8 mouse cellular contexts compared by ENCODE assay signal in genomic region chr10:8833816-8834464, GRCm38 (mm10). TPM values are rescaled to one million over a fixed set of nuclear protein-coding genes. Genes with fewer than 3 reads are reported as not detected.
A peak's percentile ranks its signal among the peaks of the same experiment; 100 is the strongest.
DNase-seq lines count a peak whose midpoint lies in the region; ATAC-seq and TF ChIP-seq lines count a peak whose summit lies in the region.

No protein-coding gene starts in this region.

- no peak overlapping the region for H3K4me2 ChIP-seq in hindbrain, postnatal 0 days (ENCODE audit: low read depth, low read length)
- no peak overlapping the region for H3K4me2 ChIP-seq in hindbrain, embryonic 14.5 days (replicated peaks)
- H3K4me2 ChIP-seq in liver, postnatal 0 days (ENCODE audit: low read depth, low read length): no peak overlapping the region
- H3K4me2 ChIP-seq in intestine, embryonic 15.5 days (replicated peaks): no peak overlapping the region

- no peak for DNase-seq in hindbrain, postnatal 0 days (ENCODE audit: low spot score)
- DNase-seq in hindbrain, embryonic 14.5 days (ENCODE audit: low spot score): no peak
- DNase-seq in B cell, adult 2 months: peak; percentile 25 to 40
- no peak for DNase-seq in Patski (ENCODE audit: low read depth, low spot score)
- peak; percentile 39 for DNase-seq in liver, postnatal 0 days
- no peak for DNase-seq in ovary, adult 18-20 months (ENCODE audit: low spot score)
- DNase-seq in ovary, postnatal 10 days (ENCODE audit: low spot score): no peak

- in situ Hi-C loops in Patski (cut with MboI; ENCODE audit: low pct_unique_long_range_greater_than_20kb): no loop called here

- H3K27me3 ChIP-seq in hindbrain, postnatal 0 days (ENCODE audit: insufficient read depth, low read length): no peaks in the 10 kb centered on the region
- H3K27me3 ChIP-seq in hindbrain, embryonic 14.5 days (ENCODE audit: control insufficient read depth, insufficient read depth, low read length): no peaks in the 10 kb centered on the region
- H3K27me3 ChIP-seq in Patski: no peaks in the 10 kb centered on the region
- no peaks in the 10 kb centered on the region for H3K27me3 ChIP-seq in liver, postnatal 0 days (ENCODE audit: insufficient read depth, low read length)
- H3K27me3 ChIP-seq in intestine, embryonic 15.5 days (replicated peaks): no peaks in the 10 kb centered on the region

- no peak for TF ChIP-seq EP300 in liver, postnatal 0 days (IDR thresholded peaks at IDR 0.05; ENCODE audit: low read depth)

- WGBS in hindbrain, postnatal 0 days: 91% methylated on average over 17 of the region's 17 CpGs
- 94% methylated on average over 17 of the region's 17 CpGs for WGBS in hindbrain, embryonic 14.5 days
- 61% methylated on average over 17 of the region's 17 CpGs for WGBS in liver, postnatal 0 days (ENCODE audit: insufficient replicate concordance)
- WGBS in intestine, embryonic 15.5 days: 90% methylated on average over 17 of the region's 17 CpGs

- TF ChIP-seq CTCF in hindbrain, postnatal 0 days (IDR thresholded peaks at IDR 0.05; ENCODE audit: low read depth): peak; percentile 60
- peak; percentile 57 for TF ChIP-seq CTCF in Patski (IDR thresholded peaks at IDR 0.05)
- TF ChIP-seq CTCF in liver, postnatal 0 days (IDR thresholded peaks at IDR 0.05; ENCODE audit: low read depth): peak; percentile 63

- H3K9ac ChIP-seq in hindbrain, postnatal 0 days (replicated peaks; ENCODE audit: low read length): no peak overlapping the region
- no peak overlapping the region for H3K9ac ChIP-seq in hindbrain, embryonic 14.5 days
- no peak overlapping the region for H3K9ac ChIP-seq in liver, postnatal 0 days (replicated peaks)
- no peak overlapping the region for H3K9ac ChIP-seq in intestine, embryonic 15.5 days

- no peak overlapping the region for H3K27ac ChIP-seq in hindbrain, postnatal 0 days
- no peak overlapping the region for H3K27ac ChIP-seq in hindbrain, embryonic 14.5 days
- H3K27ac ChIP-seq in liver, postnatal 0 days (ENCODE audit: low read depth): no peak overlapping the region
- H3K27ac ChIP-seq in intestine, embryonic 15.5 days: no peak overlapping the region

- no peaks in the 10 kb centered on the region for H3K36me3 ChIP-seq in hindbrain, postnatal 0 days (ENCODE audit: insufficient read depth, low read length)
- H3K36me3 ChIP-seq in hindbrain, embryonic 14.5 days (replicated peaks; ENCODE audit: control insufficient read depth, insufficient read depth): no peaks in the 10 kb centered on the region
- H3K36me3 ChIP-seq in liver, postnatal 0 days (replicated peaks; ENCODE audit: insufficient read depth, low read length): no peaks in the 10 kb centered on the region
- no peaks in the 10 kb centered on the region for H3K36me3 ChIP-seq in intestine, embryonic 15.5 days

- no peaks in the 10 kb centered on the region for H3K9me3 ChIP-seq in hindbrain, postnatal 0 days (ENCODE audit: low read length)
- H3K9me3 ChIP-seq in hindbrain, embryonic 14.5 days (ENCODE audit: control insufficient read depth, low read length): no peaks in the 10 kb centered on the region
- no peaks in the 10 kb centered on the region for H3K9me3 ChIP-seq in liver, postnatal 0 days (ENCODE audit: low read length)
- H3K9me3 ChIP-seq in intestine, embryonic 15.5 days: no peaks in the 10 kb centered on the region

- POLR2A ChIA-PET in Patski (lab: Charles Lee): interaction anchor here (0.9 kb wide), 1 partner anchor 282 kb away, joined by 3 read pairs; no protein-coding TSS in a partner anchor

- H3K4me1 ChIP-seq in hindbrain, postnatal 0 days (ENCODE audit: insufficient read depth, low read length): no peaks in the 10 kb centered on the region
- H3K4me1 ChIP-seq in hindbrain, embryonic 14.5 days (replicated peaks; ENCODE audit: control insufficient read depth, insufficient read depth, low read length): no peaks in the 10 kb centered on the region
- H3K4me1 ChIP-seq in liver, postnatal 0 days (ENCODE audit: insufficient read depth): no peaks in the 10 kb centered on the region
- no peaks in the 10 kb centered on the region for H3K4me1 ChIP-seq in intestine, embryonic 15.5 days (replicated peaks)

- ATAC-seq in hindbrain, postnatal 0 days: no peak
- ATAC-seq in hindbrain, embryonic 14.5 days (ENCODE audit: low FRiP score): no peak
- ATAC-seq in Patski: no peak
- peak; percentile 29; the same call in 1 of the 2 replicates for ATAC-seq in liver, postnatal 0 days
- ATAC-seq in intestine, embryonic 15.5 days: no peak

- no peak overlapping the region for H3K4me3 ChIP-seq in hindbrain, postnatal 0 days (ENCODE audit: low read length)
- no peak overlapping the region for H3K4me3 ChIP-seq in hindbrain, embryonic 14.5 days (replicated peaks; ENCODE audit: low read length)
- H3K4me3 ChIP-seq in liver, postnatal 0 days (ENCODE audit: low read depth, low read length): no peak overlapping the region
- no peak overlapping the region for H3K4me3 ChIP-seq in intestine, embryonic 15.5 days (replicated peaks)

- CTCF ChIA-PET in Patski (lab: Charles Lee): interaction anchor here (0.6 kb wide), 1 partner anchor 11 kb away, joined by 3 read pairs; no protein-coding TSS in a partner anchor

RNA-seq across cellular contexts. Expression of gene Sash1, which starts 51.9 kb away (rescaled TPM):
- 50.8 and 60.0 TPM in 2 replicates for total RNA-seq in hindbrain, postnatal 0 days (2014; rRNA removed)
- 7.2 and 7.4 TPM in 2 replicates for polyA plus RNA-seq in hindbrain, postnatal 0 days (2015; fragmentation: Nextera tagmentation; extraction: Ambion mirVana)
- 4.0 and 5.3 TPM in 2 replicates for polyA plus RNA-seq in hindbrain, embryonic 14.5 days (2014; fragmentation: Nextera tagmentation; extraction: Ambion mirVana)
- 86.3 TPM for polyA plus RNA-seq in Patski (2021)
- 1.9 and 2.2 TPM in 2 replicates for polyA plus RNA-seq in liver, postnatal 0 days (2015; fragmentation: Nextera tagmentation; extraction: Ambion mirVana)
- polyA plus RNA-seq in intestine, embryonic 15.5 days (2015; fragmentation: Nextera tagmentation; extraction: Ambion mirVana): 5.7 TPM in 2 replicates

Comparison
In these comparisons a context has a peak if more than half of its experiments do, and no peak if none do; other contexts are left out.
1. DNase-seq: peak in B cell, adult 2 months (2 of 2) and liver, postnatal 0 days (single experiment); none in hindbrain, postnatal 0 days (single experiment), hindbrain, embryonic 14.5 days (single experiment), Patski (single experiment), ovary, adult 18-20 months (single experiment) and ovary, postnatal 10 days (single experiment).
2. RNA of gene Sash1, which starts 51.9 kb away (polyA plus RNA-seq): 86.3 TPM in Patski (single experiment); 7.2 to 7.4 TPM in hindbrain, postnatal 0 days, 5.7 TPM in intestine, embryonic 15.5 days, 4.0 to 5.3 TPM in hindbrain, embryonic 14.5 days and 1.9 to 2.2 TPM in liver, postnatal 0 days; every median in the first group is over 10 times any median in the second.
3. Peak in every context shown above with its lines, with median percentiles within 50 percentile points of each other: CTCF ChIP-seq.